Mouse (Mus musculus) heart, postnatal 0 days (tissue): ENCODE data around the gene Dnmbp.

Source experiments
- CTCF ChIP-seq: IDR thresholded peaks from 2 replicates; pipeline ENCODE4 v1.5.1; 2016; ENCODE audit warnings: antibody characterized with exemption, control low read depth, low read depth
- EP300 ChIP-seq: IDR thresholded peaks from 2 replicates; pipeline ENCODE4 v1.6.1; 2016; ENCODE audit warnings: antibody characterized with exemption, low read depth

GRCm38 (mm10) chr19:43922963-43923362, 17.0 kb downstream of the Dnmbp start:
- TF ChIP-seq EP300 (no peak), CTCF (no peak)
